Mouse (Mus musculus) ES-E14 (cell line): ENCODE data around the gene Stx1b. TPM values are rescaled to one million over a fixed set of nuclear protein-coding genes. Genes with fewer than 3 reads are reported as not detected.

Experiments
- DNase-seq: peaks from one replicate; pipeline ENCODE4 v3.0.0-alpha.2; 2013; ENCODE audit warnings: low read depth, low spot score
- H3K27ac ChIP-seq: 2 replicates; pipeline ENCODE4 v1.5.1; 2012; ENCODE audit warnings: low read depth, mild to moderate bottlenecking, low read length, moderate library complexity, mixed read lengths; ENCODE audit not compliant: poor library complexity, insufficient read depth, severe bottlenecking
- H3K36me3 ChIP-seq: 2 replicates; pipeline ENCODE4 v1.6.1; 2012; ENCODE audit warnings: mild to moderate bottlenecking, low read length, moderate library complexity, mixed read lengths; ENCODE audit not compliant: control insufficient read depth, poor library complexity, insufficient read depth, severe bottlenecking
- H3K4me1 ChIP-seq, 2 experiments: fragments of 150-350 bp in 1 of 2; sonication (generic) in 1 of 2; 2 replicates each; pipeline ENCODE4 v1.6.1; 2012; ENCODE audit warnings: low read length in 2 of 2, mild to moderate bottlenecking in 1 of 2, mixed read lengths in 1 of 2; ENCODE audit not compliant: control insufficient read depth in 2 of 2, insufficient read depth in 2 of 2, poor library complexity in 1 of 2
- H3K4me3 ChIP-seq, 2 experiments: fragments of 150-350 bp in 1 of 2; sonication (generic) in 1 of 2; 2 replicates each; pipeline ENCODE4 v1.5.1; 2012; ENCODE audit warnings: low read length in 2 of 2, low read depth in 1 of 2, mild to moderate bottlenecking in 1 of 2, mixed read lengths in 1 of 2; ENCODE audit not compliant: insufficient read depth in 1 of 2, poor library complexity in 1 of 2, severe bottlenecking in 1 of 2
- H3K9ac ChIP-seq: 2 replicates; pipeline ENCODE4 v1.6.1; 2012; ENCODE audit warnings: low read depth, mild to moderate bottlenecking, low read length, mixed read lengths; ENCODE audit not compliant: poor library complexity, insufficient read depth, severe bottlenecking
- H3K9me3 ChIP-seq: fragments of 150-350 bp; sonication (generic); 2 replicates; pipeline ENCODE4 v1.6.1; 2012; ENCODE audit warnings: low read depth, mild to moderate bottlenecking, low read length; ENCODE audit not compliant: control insufficient read depth, insufficient read depth
- CHD2 ChIP-seq: IDR thresholded peaks from 2 replicates; pipeline ENCODE4 v1.6.1; 2014; ENCODE audit warnings: mild to moderate bottlenecking, low read depth, low read length, inconsistent platforms
- HCFC1 ChIP-seq: IDR thresholded peaks from 2 replicates; pipeline ENCODE4 v1.6.1; 2012; ENCODE audit warnings: low read length, inconsistent platforms, borderline replicate concordance; ENCODE audit not compliant: insufficient read depth
- MAFK ChIP-seq: IDR thresholded peaks from 2 replicates; pipeline ENCODE4 v1.6.1; 2014; ENCODE audit warnings: mild to moderate bottlenecking, low read depth, low read length, inconsistent platforms; ENCODE audit not compliant: insufficient read depth
- ZC3H11A ChIP-seq: IDR thresholded peaks from 2 replicates; pipeline ENCODE4 v1.6.1; 2012; ENCODE audit warnings: low read depth, mild to moderate bottlenecking, inconsistent platforms, low read length, borderline replicate concordance
- ZNF384 ChIP-seq: IDR thresholded peaks from 2 replicates; pipeline ENCODE4 v1.6.1; 2012; ENCODE audit warnings: low read depth, low read length, inconsistent platforms
- in situ Hi-C, 2 experiments: fragments of 600-800 bp; cut with MboI; formaldehyde crosslinking; loops; one replicate each; pipeline ENCODE4 v1.15.1; 2025; ENCODE audit warnings: low sequenced_read_pairs in 2 of 2, inconsistent platforms in 1 of 2; ENCODE audit not compliant: unreplicated experiment in 2 of 2
- total RNA-seq: library from RNA; depleted of rRNA; stranded (reverse); fragments of 300-350 nt; gene quantifications from 2 replicates; pipeline ENCODE4 v1.2.3, GENCODE M21; 2012

The Stx1b gene
- total RNA-seq, 1 experiment = 1.4 TPM

GRCm38 (mm10) chr7:127770039-127770905 is 54.1 kb downstream of the Stx1b start:
- no peaks in the 10 kb centered on the region for H3K9me3 ChIP-seq
- in situ Hi-C loops = no loop called here
- TF ChIP-seq MAFK (no peak), CHD2 (no peak), HCFC1 (no peak), ZC3H11A (no peak), ZNF384 (no peak)
- peaks cover 0 to 17% of the 10 kb centered on the region in 2 experiments; a peak in 2 of 4 replicates for H3K4me1 ChIP-seq
- peak overlapping the region; percentile 81 to 96 for H3K4me3 ChIP-seq
- peaks cover 25% of the 10 kb centered on the region for H3K36me3 ChIP-seq
- peak overlapping the region; percentile 95 for H3K9ac ChIP-seq
- no peak for DNase-seq
- H3K27ac ChIP-seq = peak overlapping the region; percentile 91

- Histone ChIP-seq H3K4me1 (peaks cover 0 to 17% of the 10 kb centered on the region in 2 experiments; a peak in 2 of 4 replicates), H3K9ac (peak within 1 kb of the TSS; percentile 95), H3K4me3 (peak within 1 kb of the TSS; percentile 81 to 96), H3K27ac (peak within 1 kb of the TSS; percentile 91), H3K36me3 (peaks cover 28% of the 10 kb centered on the region), H3K9me3 (no peaks in the 10 kb centered on the region)
- in situ Hi-C loops = no loop called here
- TF ChIP-seq MAFK = no peak
- no peak for TF ChIP-seq CHD2
- TF ChIP-seq HCFC1 = no peak
- TF ChIP-seq ZNF384 = no peak
- no peak for DNase-seq
Measured at GRCm38 (mm10) chr7:127769651-127770038, 54.7 kb downstream of the Stx1b start, which contains the start of gene Orai3. TSS of gene Orai3 (plus strand) at chr7:127769815.

- peak; percentile 99 for DNase-seq
- Histone ChIP-seq H3K27ac (peak overlapping the region; percentile 91), H3K9ac (peak overlapping the region; percentile 95), H3K4me3 (peak overlapping the region; percentile 81 to 96), H3K36me3 (peaks cover 26% of the 10 kb centered on the region), H3K4me1 (peaks cover 0 to 17% of the 10 kb centered on the region in 2 experiments; a peak in 2 of 4 replicates), H3K9me3 (no peaks in the 10 kb centered on the region)
- in situ Hi-C loops = no loop called here
- TF ChIP-seq CHD2 (peak; percentile 85), HCFC1 (peak; percentile 48; the same call in 1 of the 2 replicates), MAFK (no peak)
Measured at GRCm38 (mm10) chr7:127768997-127769593, 55.3 kb downstream of the Stx1b start.

- H3K9me3 ChIP-seq = no peaks in the 10 kb centered on the region
- peak overlapping the region in 1 of 2 experiments; percentile 42; a peak in 2 of 4 replicates for H3K4me3 ChIP-seq
- peaks cover 24% of the 10 kb centered on the region for H3K36me3 ChIP-seq
- H3K4me1 ChIP-seq = peaks cover 0 to 17% of the 10 kb centered on the region in 2 experiments; a peak in 2 of 4 replicates
- no peak for TF ChIP-seq MAFK
- no peak for TF ChIP-seq CHD2
- no peak for TF ChIP-seq HCFC1
- TF ChIP-seq ZC3H11A = no peak
- TF ChIP-seq ZNF384 = no peak
- in situ Hi-C loops = no loop called here
- no peak overlapping the region for H3K9ac ChIP-seq
- no peak for DNase-seq
- peak overlapping the region; percentile 51 for H3K27ac ChIP-seq
Measured at GRCm38 (mm10) chr7:127768346-127768996, 55.9 kb downstream of the Stx1b start.
